Mouse (Mus musculus) retina, postnatal 1 day (tissue): ENCODE measurements at regions not wholly inside any gene's neighbourhood (a gene's known extent, or its start where the extent isn't known, plus 50 kb on each side); places are given as distances from the start of the nearest gene placed in this dataset.
A peak's percentile ranks its signal among the peaks of the same experiment; 100 is the strongest.

Experiments used
- DNase-seq: peaks from one replicate; pipeline ENCODE4 v3.0.0-alpha.2; 2012

DNA sequence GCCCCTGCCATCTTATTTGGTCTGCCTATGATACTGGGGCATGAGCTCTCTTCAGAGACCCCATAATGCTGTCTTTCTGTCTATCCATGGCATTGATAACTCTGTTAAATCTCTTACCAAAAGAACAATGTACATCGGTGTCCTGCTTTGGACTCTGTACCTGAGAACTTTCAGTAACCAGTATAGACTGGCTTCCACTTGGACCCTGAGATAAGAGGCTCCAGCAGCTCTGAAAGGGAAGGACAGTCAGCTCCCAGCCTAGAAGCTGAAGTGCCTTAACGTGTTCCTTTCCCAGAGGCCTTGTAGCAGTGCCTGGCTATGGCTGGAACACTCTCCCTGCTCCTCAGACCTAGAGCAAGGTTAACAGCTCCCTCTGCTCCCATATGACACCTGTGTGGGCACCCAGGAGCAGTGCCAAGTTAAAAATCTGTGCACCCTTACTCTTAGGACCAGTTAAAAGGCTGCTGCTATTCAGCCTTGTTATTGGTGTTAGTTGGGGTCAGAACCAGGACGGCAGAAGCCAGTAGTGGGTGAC is 343.8 kb upstream of the Hs6st1 start:
- DNase-seq: no peak

DNA sequence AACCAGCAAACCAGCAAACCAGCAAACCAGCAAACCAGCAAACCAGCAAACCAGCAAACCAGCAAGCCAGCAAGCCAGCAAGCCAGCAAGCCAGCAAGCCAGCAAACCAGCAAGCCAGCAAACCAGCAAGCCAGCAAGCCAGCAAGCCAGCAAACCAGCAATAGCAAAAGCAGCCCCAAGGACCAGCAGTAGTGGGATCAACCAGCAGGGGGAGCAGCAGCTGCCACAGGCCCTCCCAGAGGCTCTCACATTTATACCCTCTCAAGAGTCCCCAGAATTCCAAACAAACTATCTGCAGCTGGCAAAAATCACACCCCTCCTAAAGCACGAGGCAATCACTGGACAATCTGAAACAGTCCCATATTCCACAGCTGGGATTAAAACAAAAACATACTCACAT is 341.6 kb upstream of the Hs6st1 start:
- DNase-seq: peak; percentile 46

DNA sequence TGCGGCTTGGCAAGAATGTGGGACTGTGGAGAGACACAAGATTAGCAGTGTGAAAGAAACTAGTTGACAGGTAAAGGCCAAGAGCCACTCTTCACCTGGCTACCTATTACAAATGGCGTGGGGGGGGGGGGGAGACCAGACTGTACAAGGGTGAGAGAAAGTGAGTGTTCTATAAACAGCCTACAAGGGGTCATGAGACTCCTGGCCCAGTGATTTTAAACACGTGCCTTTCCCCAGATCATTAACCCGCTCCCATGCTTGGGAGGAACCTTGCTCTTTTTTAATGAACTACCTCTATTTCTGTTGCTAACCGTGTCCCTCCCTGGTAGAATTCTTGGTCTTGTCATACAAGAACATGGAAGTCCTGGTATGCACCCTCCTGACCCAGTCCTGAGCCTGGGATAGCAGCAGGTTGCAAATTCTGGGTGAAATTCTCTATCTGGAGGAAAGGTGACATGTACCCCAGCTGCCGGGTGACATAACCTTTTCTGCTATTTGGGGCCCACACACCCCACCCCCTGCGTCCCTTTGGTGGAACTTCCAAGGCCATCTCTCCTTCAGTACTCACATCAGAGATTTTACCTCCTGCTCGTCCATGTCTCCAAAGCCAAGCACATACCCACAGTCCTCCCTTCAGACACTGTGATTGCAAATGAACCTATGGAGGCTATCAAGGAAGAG is 340.8 kb upstream of the Hs6st1 start:
- DNase-seq: no peak

DNA sequence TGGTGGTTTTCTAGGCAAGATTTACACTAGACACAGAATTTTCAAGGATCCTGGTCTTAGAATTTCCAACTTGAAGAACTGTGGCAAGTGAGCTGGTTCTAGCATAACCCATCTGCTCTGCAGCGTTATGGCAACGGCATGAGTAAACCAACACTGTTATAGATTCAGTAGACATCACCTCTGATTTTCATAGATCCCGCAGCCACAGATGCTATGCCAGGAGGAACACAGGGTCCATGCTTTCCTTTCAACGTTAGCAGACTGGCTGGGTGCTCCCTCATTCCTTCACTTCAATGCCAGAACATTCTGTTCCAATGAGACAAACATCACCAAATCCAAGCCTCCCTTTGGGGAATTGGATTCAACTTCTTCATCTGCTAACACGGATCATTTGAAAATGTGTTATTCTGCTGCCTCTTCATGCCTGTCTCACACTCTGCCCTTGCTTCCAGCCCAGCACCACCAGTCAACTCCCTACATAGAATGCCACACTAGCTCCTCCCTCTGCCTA is 338.4 kb upstream of the Hs6st1 start:
- DNase-seq: no peak

DNA sequence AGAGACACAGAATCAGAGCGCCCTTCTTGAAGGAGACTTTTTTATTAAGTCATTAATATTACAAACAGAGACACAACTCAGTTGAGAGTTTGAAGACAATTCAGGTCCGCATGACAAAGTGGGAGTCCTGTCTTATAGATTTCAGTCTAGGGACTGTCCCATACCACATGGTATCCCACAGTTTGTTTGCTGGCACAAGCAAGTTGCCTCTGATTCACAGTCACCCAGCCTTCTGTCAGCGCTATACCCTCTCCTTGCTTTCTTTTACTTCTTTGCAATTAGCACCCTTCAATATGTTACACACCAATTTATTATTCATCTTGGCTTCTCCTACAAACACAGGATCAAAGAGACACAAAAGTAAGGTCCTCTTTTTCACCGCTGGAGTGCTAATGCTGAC is 337.9 kb upstream of the Hs6st1 start:
- no peak for DNase-seq

DNA sequence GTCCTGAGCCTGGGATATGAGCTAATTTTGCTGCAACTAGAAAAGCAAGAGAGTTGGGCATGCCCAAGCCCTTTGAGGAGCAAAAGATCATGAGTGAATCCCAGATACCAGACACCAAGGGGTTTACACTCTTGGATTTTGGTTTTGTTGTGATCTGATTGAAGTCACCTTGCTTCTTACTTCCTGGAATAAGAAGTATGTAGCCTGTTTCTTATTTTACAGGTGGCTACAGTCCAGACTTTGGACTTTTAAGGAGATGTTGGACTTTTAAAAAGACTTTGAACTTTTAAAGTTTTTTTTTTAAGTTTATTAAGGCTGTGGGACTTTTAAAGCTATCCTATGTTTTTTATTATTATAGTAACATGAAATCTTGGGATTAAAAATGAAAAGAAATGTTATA is 332.0 kb upstream of the Hs6st1 start:
- no peak for DNase-seq

DNA sequence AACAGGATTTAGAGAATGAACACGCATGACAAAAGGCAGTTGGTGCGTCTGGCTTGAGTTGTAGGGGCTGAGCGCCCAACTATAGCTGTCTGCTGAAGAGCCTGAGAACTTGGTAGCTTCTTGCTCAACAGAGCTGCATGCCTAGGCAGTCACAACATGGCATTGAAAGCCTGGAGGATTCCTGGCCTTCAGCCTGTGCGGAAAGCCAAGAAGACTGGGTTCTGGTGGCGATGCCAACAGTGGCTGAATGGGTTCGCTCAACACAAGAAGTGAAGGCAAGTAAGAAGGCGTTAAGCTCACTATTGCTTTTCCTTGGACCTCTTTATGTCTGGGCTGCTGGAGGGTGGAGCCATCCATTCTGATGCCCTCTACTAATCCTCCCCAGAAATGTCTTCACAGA is 318.6 kb upstream of the Hs6st1 start:
- DNase-seq: no peak

DNA sequence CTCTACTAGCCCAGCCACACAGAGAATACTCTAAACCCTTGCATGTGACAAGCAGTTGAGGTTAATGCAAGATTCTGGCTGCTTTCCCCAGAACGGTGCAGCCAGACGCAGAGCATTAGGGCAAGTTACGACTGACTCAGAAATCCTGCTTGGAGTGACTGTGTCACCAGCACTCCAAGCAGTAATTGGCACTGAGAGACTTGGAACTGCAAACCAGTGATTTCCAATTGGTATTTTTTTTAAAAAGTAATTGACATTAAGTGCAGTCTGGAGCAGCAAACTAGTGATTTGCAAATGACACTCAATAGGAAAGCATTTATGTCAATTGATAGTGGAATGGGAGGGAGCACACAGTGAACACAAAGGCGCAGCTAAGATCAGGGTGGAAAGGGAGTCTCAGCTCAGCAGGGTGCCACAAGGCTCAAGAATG is 318.1 kb upstream of the Hs6st1 start:
- no peak for DNase-seq

DNA sequence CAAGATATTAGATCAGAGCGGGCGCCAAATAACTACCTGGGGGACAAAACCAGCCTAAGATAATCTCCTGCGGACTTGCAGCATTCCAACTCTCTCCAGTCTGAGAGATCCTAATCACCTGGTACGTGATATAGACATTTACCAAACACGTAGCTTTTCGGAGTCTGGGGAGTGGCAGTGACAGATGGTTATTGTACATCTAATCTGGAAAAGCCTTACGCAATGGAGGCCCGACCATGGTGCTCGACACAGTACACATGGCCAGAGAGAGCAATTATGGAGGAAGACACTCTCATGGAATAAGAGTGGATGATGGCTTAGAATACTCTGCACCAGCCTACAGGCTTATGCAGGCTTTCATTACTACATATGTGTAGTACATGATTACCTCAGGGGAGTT is 315.6 kb upstream of the Hs6st1 start:
- DNase-seq: no peak

DNA sequence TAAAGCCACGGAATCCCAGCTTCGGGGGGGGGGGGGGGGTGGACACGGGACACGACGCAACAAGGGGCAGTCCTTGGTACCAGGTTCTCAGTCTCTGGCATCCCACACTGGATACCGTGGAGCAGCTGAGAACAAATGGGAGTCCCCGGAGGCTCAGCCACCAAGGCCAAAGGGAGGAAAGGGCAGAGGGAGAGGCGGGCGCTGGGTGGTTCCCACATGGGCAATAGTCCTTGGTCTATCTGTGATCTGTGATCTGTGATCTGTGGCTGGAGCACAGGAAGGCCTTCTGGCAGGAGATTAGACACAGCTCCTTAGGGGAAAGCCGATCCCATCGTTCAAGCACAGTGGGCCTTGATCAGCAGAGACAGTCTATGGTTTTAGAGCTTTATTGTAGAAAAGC is 314.0 kb upstream of the Hs6st1 start:
- no peak for DNase-seq

DNA sequence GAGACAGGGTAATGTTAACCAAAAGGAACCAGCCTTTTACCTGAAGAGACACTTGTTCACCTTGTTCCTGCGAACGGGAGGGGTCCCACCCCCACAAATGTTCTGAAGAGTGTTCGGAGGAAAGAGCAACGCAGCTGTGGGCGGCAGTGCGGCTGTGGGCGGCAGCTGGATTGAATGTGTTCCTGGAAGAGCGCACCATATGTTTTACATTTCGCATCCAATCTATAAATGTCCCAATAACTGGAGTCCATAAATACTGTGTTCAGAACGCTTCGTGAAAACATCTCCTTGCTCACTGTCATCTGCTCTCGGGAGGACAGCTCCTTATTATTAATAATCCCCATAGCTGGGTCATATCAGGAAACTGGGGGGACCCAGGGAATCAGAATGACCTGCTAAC is 309.2 kb upstream of the Hs6st1 start:
- DNase-seq: no peak

DNA sequence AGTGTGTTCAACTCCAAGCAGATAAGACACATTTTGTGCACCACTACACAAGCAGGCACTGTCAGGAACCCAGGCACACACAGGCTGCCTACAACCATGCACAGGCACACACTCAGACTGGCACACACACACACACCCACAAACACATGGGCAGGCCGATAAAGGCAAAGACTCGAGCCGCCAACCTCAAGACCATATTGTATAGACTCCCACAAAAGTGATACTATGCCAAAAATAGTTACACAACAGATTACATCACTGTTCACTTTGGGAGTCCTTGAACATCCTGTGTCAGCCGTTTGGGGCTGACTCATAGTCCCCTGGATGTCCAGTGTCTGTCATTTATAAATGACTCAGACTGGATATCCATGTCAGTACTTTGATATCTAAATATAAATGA is 308.6 kb upstream of the Hs6st1 start:
- DNase-seq: no peak

DNA sequence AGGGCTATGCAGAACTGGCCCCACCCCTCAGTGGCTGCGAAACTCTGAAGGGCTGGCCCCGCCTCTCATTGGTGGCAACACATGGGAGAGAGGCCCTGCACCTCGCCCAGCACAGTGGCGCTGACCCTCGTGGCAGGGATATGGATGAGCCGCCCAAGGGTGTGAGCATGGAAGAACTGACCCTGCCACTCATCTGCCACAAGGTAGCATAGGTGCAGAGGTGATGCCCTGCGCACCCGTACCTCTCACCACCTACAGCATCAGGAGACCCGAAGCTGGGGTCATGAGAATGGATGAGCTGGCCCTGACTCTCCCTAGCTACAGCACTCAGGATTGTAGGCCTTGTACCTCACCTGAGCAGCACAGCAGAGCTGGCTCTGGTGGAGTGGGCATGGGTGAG is 305.1 kb upstream of the Hs6st1 start:
- no peak for DNase-seq

DNA sequence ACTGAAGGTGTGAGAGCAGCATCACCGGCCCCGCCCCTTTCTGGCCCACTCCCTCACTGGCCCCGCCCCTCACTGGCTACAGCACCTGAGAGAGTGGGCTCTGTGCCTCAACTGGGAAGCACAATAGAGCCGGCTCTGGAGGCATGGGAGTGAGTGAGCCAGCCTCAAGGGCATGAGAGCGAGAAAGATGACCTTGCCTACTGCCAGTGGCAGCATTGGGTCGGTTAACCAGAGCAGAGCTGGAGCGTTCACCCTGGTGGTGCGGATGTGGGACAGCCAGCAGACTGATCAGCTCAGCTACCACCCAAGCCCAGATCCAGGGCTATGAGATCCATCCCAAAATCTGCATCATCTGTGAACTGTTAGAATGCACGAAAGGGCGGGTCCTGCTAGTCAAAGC is 304.7 kb upstream of the Hs6st1 start:
- DNase-seq: no peak

DNA sequence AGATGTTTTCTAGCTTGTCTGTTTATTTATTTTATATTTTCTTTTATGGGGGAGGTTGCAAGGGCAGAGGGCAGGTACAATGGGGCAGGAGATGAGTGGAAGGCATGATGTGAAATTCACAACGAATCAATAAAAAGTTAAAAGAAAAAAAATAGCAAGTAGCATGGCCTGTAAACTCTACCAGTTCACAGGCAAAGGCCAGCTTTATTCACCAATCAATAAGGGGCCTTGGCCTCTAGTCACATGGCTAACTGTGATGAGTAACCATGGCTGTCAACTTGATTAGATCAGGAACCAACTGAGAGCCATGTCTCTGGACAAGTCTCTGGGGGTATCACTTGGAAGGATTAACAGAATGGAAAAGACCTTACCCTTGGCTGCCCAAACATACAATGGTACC is 304.1 kb upstream of the Hs6st1 start:
- DNase-seq: no peak

DNA sequence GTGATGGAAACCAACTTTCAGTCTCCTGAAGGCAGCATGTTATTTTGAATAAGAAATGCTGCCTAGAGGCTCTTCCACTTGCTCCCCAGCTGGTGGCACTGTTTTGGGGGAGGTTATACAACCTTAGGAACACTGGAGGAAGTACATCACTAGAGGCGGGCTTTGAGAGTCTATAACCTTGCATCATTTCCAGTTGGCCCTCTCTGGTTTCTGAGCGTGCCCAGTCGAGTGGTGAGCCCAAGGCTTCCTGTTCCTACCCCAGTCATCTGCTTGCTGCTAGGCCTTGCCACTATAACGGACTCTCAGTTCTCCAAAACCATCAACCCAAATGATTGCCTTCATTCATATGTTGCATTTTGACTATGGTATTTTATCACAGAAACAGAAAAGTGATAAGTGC is 302.5 kb upstream of the Hs6st1 start:
- DNase-seq: no peak

DNA sequence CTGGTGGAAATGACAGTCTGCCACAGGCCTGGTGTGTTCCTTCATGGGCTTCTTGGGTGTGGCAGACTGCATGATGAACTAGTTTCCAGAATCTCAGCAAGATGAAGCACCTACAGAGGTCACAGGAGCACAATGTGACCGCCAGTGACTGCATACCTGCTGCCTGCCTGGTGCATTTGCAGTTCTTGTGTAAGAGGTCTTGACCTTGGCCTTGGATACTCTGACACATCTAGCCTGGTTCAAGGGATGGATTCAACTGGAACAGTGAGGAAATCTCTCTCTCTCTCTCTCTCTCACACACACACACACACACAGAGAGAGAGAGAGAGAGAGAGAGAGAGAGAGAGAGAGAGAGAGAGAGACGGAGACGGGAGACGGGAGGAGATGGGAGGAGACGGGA is 301.9 kb upstream of the Hs6st1 start:
- no peak for DNase-seq

DNA sequence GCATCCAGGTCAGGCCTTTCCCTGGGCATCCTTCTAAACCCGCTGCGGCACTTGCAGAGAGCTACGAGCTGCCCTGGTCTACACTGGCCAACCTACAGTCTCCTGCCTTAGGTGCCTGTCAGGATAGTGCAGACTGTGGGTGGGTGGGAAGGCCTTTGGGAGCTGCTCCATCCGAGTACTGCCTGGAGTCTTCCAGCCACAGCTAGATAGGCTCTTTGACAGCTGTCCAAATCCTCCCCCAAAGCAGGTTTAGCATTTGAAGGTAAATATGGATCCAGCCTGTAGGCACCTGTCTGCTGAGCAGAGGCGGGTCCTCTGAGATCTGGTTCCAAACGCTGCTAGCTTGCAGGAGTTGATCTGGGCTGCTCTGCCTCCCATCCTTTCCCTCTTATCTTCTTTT is 295.6 kb upstream of the Hs6st1 start:
- no peak for DNase-seq

DNA sequence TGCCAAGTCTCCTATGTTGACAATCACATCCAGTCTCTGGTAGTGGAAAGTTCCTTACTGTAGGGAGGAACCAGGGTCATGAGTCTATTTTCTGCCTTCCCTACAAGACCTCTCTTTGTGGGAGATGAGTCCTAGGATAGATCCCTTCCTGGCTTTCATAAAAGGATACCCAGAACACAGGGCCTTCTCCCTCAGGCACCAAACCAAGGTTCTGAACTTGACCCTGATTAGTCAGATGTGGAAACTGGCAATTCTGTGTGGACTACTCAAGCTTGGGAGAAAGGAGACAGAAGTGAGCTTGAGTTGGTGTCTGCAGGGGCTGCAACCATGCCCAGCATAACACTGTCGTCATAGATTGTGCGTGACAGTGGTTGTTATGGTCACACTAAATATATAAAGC is 293.6 kb upstream of the Hs6st1 start:
- DNase-seq: no peak

DNA sequence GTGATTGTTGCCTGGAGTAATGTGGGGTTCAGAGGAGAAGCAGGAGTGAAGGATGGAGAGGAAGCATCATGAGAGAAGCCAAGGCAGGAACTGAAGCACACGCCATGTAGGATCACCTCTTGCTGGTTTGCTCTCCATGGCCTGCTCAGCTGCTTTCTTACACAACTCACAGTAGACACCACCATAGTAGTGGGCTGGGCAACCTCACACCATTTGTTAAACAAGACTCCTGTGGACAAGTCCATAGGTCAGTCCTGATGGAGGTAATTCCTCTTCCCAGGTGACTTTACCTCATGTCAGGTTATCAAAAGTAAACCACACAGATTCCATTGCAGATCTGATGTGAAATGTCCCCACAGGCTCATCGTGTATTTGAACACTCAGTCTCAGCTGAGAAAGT is 285.5 kb upstream of the Hs6st1 start:
- no peak for DNase-seq

DNA sequence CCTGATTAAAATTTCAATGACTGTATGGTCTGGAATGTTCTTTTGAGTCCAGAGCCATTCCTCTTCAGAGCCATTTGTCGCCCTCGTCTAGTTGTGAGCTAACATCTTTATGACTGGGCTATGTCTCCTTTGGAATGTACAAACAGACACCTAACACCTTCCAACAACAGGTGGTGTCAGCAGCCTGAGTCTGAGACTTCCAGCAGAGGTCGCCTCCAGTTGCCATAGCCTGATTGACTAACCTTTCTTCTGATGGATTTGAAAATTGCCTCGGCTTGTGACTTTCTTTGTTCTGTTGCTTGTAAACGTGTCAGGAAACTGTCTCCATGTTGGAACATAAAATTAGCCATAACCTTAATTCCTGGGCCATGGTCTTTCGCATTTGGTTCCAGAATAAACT is 284.8 kb upstream of the Hs6st1 start:
- no peak for DNase-seq

DNA sequence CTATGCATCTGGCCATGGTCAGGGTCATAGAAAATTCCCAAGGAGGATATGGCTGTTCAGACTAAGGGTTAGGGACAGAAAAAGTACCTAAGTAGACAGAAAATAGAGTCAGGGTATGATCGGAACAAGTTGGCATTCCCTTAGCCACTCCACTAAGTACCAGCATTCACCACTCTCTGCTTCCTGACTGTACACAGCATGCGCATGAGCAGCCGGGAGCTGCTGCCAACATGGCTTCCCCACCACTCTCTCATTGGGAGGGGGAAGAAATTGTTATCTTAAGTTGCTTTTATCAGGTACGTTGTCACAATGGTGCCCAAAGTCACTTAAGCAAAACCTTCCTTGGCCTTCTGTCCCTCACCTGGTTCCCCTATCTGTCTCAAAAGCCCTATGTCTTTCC is 282.0 kb upstream of the Hs6st1 start:
- DNase-seq: no peak

DNA sequence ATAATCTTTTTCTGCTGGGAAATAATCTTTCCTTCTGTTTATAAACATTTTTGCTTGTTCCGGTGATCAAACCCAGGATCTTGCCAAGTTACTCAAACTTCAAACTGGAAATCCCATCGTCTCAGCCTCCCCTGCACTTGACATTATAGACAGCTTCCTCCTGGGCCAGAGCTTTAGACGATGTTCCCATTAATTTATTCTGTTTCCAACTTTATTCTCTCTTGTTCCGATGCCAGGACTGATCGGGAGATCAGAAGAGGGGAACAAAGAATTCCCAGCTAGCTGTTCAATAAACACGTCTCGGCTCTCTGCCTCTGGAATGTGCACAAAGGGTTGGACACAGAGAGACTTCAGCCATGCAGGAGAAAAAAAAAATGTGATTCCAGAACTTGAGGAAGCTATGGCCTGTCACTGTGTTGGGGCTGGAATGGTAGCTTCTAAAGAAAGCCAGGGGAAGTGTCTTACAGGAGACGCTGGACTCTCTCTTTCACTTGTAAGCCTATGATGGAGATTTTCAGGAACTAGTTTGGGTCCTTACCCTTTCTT is 281.5 kb upstream of the Hs6st1 start:
- no peak for DNase-seq

DNA sequence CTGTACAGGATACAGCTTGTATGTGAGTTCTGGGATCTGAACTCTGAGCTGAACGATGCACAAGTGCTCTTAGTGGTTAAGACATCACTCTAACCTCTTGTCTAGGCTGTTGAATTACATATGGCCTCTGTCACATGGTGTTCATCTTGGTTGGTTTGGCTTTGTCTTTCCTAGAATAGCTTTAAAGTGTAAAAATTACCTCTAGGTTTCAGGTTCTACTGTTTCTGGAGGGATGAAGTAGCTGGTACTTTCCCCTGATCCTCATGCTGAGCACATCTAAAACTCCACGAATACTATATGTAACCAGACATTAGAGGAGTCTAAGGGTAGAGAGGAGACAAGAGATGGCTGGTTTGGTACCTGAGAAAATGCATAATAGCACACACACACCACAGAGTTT is 271.1 kb upstream of the Hs6st1 start:
- no peak for DNase-seq

DNA sequence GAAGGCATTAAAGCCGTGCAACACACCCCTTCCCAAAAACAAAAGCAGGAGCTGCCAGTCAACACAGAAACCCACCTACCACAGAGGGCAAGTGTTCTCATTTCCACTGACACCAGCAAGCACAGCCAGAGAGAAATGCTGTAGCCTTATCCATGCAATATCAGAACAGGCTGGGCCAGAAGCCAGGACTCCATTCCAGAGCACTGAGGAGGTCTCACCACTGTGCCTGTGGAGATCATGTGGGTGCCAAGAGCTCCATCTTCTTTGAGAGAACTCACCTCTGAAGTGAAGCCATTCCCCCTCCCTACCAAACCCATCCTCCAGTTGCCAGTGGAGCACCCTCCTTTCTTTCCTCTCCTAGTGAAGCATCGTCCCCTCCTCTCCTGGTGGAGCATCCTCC is 270.7 kb upstream of the Hs6st1 start:
- no peak for DNase-seq
